Mouse (Mus musculus): ENCODE results near the gene Gon7. TPM values are rescaled to one million over a fixed set of nuclear protein-coding genes. Genes with fewer than 3 reads are reported as not detected.

The Gon7 gene
- polyA plus RNA-seq, 1 experiment from 2014 or later = 30.6 TPM

DNA sequence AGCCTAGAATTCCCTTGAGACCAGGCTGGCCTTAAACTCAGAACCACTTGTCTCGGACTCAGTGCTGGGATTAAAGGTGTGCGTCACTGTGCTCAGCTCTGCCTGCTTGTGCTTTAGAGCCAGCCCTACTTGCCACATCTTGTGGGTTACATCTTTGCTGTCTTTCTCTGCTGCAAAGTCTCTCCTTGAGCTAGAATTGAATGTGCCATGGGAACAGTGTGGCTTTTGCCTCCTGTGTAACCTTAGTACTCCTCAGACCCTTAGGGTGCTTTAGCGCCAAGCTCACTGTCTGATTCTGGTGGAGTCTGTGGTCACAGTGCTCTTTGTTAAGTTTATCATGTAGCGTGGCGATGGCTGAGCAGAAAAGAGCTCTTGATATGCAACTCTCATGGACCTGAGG lies 15.1 kb upstream of the Gon7 start:
- no peak overlapping the region for H3K4me2 ChIP-seq (ENCODE audit: low read length)
- DNase-seq (ENCODE audit: low spot score) (no peak), ATAC-seq (no peak)
- 95% methylated on average over 5 of the region's 5 CpGs for WGBS
- H3K9ac ChIP-seq (ENCODE audit: low read length) = no peak overlapping the region
- no peak overlapping the region for H3K27ac ChIP-seq (ENCODE audit: low read depth, low read length)
- H3K4me3 ChIP-seq (ENCODE audit: low read depth, low read length) = no peak overlapping the region
- H3K4me1 ChIP-seq (ENCODE audit: control insufficient read depth, insufficient read depth, low read length) = no peaks in the 10 kb centered on the region
- no peaks in the 10 kb centered on the region for H3K27me3 ChIP-seq (replicated peaks; ENCODE audit: control insufficient read depth, insufficient read depth, low read length)
- H3K9me3 ChIP-seq (replicated peaks; ENCODE audit: control insufficient read depth, low read length) = no peaks in the 10 kb centered on the region
- peaks cover 93% of the 10 kb centered on the region for H3K36me3 ChIP-seq (ENCODE audit: control insufficient read depth, insufficient read depth, low read length)

DNA sequence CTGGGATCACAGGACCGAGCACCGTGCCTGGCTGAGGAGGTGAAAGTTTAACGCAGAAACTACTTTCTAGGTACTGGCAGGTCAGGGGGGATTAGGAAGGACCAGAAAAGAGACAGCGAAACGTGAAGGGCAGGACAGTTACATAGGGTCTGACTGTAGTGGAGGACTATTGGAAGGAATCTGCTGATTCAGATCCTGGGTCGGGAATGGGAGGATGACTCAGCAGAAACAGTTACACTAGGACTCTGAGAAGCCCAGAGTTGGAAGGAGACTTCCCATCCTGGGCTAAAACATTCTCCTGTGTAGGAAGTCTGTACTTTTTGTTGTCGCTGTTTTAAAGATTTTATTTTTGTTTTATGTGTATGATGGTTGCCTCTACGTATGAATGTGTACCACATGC lies 14.0 kb upstream of the Gon7 start:
- H3K27me3 ChIP-seq (replicated peaks; ENCODE audit: control insufficient read depth, insufficient read depth, low read length) = no peaks in the 10 kb centered on the region
- no peak overlapping the region for H3K9ac ChIP-seq (ENCODE audit: low read length)
- ATAC-seq (no peak), DNase-seq (ENCODE audit: low spot score) (no peak)
- H3K4me3 ChIP-seq (ENCODE audit: low read depth, low read length) = no peak overlapping the region
- no peaks in the 10 kb centered on the region for H3K9me3 ChIP-seq (replicated peaks; ENCODE audit: control insufficient read depth, low read length)
- no peak overlapping the region for H3K4me2 ChIP-seq (ENCODE audit: low read length)
- whole genome bisulfite sequencing = 97% methylated on average over 8 of the region's 8 CpGs
- H3K36me3 ChIP-seq (ENCODE audit: control insufficient read depth, insufficient read depth, low read length) = peaks cover 92% of the 10 kb centered on the region
- no peaks in the 10 kb centered on the region for H3K4me1 ChIP-seq (ENCODE audit: control insufficient read depth, insufficient read depth, low read length)
- no peak overlapping the region for H3K27ac ChIP-seq (ENCODE audit: low read depth, low read length)

DNA sequence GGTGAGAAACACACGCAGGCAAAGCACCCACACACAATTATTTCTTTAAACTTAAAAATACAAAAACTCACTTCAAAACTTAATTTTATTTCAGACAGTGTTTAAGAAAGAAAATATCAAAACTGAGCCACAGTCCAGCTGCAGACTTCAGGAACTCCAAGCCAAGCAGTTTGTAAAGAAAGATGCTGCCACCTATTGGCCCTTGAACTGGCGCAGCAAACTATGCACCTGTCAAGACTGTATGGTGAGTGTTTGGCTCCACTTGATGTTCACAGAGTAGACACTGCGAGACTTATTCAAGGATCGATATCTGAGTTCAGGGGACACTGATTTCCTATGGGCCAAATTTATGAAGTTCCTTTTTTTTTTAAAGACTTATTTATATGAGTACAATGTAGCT lies 11.4 kb upstream of the Gon7 start:
- DNase-seq (ENCODE audit: low spot score) = no peak
- 96% methylated on average over 4 of the region's 4 CpGs for WGBS

DNA sequence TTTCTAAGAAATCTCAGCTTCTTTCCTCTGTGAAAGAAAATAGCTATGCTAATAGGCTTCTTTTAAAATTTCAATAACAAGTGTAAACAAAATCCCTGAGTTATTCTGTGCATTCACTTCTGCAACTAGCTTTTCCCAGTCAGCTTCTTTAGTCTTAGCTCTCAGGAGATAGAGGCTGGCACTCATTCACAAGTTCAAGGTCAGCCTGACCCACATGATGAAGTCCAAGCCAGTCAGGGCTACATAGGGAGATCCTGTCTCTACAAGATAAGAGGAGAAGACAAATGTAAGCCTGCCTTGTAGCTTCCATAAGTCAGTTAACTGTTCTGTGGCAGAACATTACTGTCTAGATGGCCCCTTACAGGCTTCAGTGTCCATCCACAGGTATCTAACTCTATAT lies 6.1 kb upstream of the Gon7 start:
- H3K4me3 ChIP-seq (ENCODE audit: low read depth, low read length) = no peak overlapping the region
- no peaks in the 10 kb centered on the region for H3K27me3 ChIP-seq (replicated peaks; ENCODE audit: control insufficient read depth, insufficient read depth, low read length)
- H3K36me3 ChIP-seq (ENCODE audit: control insufficient read depth, insufficient read depth, low read length) = peaks cover 51% of the 10 kb centered on the region
- H3K9me3 ChIP-seq (replicated peaks; ENCODE audit: control insufficient read depth, low read length) = no peaks in the 10 kb centered on the region
- no peak for DNase-seq (ENCODE audit: low spot score)
- no peak overlapping the region for H3K9ac ChIP-seq (ENCODE audit: low read length)
- H3K4me2 ChIP-seq (ENCODE audit: low read length) = no peak overlapping the region
- no peak overlapping the region for H3K27ac ChIP-seq (ENCODE audit: low read depth, low read length)
- peaks cover 6% of the 10 kb centered on the region for H3K4me1 ChIP-seq (ENCODE audit: control insufficient read depth, insufficient read depth, low read length)
- ATAC-seq = no peak

More for the DNA sequence above, 11.4 kb upstream of the Gon7 start:
- no peaks in the 10 kb centered on the region for H3K9me3 ChIP-seq (replicated peaks; ENCODE audit: control insufficient read depth, low read length)
- H3K9ac ChIP-seq (ENCODE audit: low read length) = no peak overlapping the region
- H3K36me3 ChIP-seq (ENCODE audit: control insufficient read depth, insufficient read depth, low read length) = peaks cover 90% of the 10 kb centered on the region
- H3K4me2 ChIP-seq (ENCODE audit: low read length) = no peak overlapping the region
- no peak overlapping the region for H3K27ac ChIP-seq (ENCODE audit: low read depth, low read length)
- no peaks in the 10 kb centered on the region for H3K27me3 ChIP-seq (replicated peaks; ENCODE audit: control insufficient read depth, insufficient read depth, low read length)
- H3K4me3 ChIP-seq (ENCODE audit: low read depth, low read length) = no peak overlapping the region
- H3K4me1 ChIP-seq (ENCODE audit: control insufficient read depth, insufficient read depth, low read length) = no peaks in the 10 kb centered on the region
- no peak for ATAC-seq

DNA sequence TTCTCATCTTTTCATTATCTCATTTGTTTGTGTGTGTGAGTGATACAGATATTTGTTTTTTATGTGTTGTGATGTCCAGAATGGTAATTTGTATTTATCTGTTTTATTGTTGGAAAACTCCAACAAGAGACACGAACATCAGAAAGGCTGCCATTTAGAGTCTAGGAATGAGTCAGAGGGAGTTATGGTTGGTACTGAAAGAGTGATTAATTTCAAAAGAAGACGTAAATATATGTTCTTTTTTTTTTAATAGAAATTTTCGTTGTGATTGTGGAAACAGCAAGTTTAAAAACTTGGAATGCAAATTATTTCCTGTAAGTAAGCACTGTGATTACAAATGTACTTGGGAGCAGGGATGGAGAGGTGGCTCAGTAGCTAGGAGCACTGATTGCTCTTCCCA lies 4.1 kb upstream of the Gon7 start:
- Histone ChIP-seq H3K36me3 (ENCODE audit: control insufficient read depth, insufficient read depth, low read length) (peaks cover 34% of the 10 kb centered on the region), H3K4me2 (ENCODE audit: low read length) (no peak overlapping the region), H3K9ac (ENCODE audit: low read length) (no peak overlapping the region), H3K27ac (ENCODE audit: low read depth, low read length) (no peak overlapping the region), H3K27me3 (replicated peaks; ENCODE audit: control insufficient read depth, insufficient read depth, low read length) (no peaks in the 10 kb centered on the region), H3K9me3 (replicated peaks; ENCODE audit: control insufficient read depth, low read length) (no peaks in the 10 kb centered on the region), H3K4me1 (ENCODE audit: control insufficient read depth, insufficient read depth, low read length) (peaks cover 9% of the 10 kb centered on the region), H3K4me3 (ENCODE audit: low read depth, low read length) (no peak overlapping the region)
- DNase-seq (ENCODE audit: low spot score) (no peak), ATAC-seq (no peak)
- whole genome bisulfite sequencing = 89% methylated on average over 3 of the region's 3 CpGs

DNA sequence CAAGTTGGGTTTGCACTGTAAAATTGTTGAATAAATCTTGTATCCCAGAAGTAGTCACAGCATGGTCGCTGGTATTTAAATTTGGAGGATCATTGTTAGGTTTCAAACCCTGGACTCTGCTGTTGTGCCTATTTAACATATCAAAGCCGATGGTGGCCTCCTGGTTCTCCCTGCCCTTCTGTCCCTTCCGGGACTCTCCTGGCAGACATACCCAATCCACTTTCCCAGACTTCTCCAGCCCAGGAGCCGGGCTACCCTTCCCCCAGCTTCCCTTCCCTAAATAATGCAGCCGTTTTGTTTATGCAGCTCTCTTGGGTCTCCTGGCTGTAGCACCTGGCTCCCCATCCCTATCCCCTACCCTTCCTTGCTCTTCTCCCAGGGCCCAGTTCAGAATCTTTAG lies 1.3 kb upstream of the Gon7 start:
- H3K4me3 ChIP-seq (ENCODE audit: low read depth, low read length) = peak overlapping the region; percentile 80
- 2% methylated on average over 5 of the region's 5 CpGs for WGBS
- H3K4me1 ChIP-seq (ENCODE audit: control insufficient read depth, insufficient read depth, low read length) = peaks cover 9% of the 10 kb centered on the region
- peaks cover 15% of the 10 kb centered on the region for H3K36me3 ChIP-seq (ENCODE audit: control insufficient read depth, insufficient read depth, low read length)
- no peaks in the 10 kb centered on the region for H3K9me3 ChIP-seq (replicated peaks; ENCODE audit: control insufficient read depth, low read length)
- peak overlapping the region; percentile 84 for H3K9ac ChIP-seq (ENCODE audit: low read length)
- peak overlapping the region; percentile 91 for H3K4me2 ChIP-seq (ENCODE audit: low read length)
- no peak overlapping the region; the same call in 1 of the 2 replicates for H3K27ac ChIP-seq (ENCODE audit: low read depth, low read length)
- ATAC-seq (no peak), DNase-seq (ENCODE audit: low spot score) (no peak)
- H3K27me3 ChIP-seq (replicated peaks; ENCODE audit: control insufficient read depth, insufficient read depth, low read length) = no peaks in the 10 kb centered on the region

DNA sequence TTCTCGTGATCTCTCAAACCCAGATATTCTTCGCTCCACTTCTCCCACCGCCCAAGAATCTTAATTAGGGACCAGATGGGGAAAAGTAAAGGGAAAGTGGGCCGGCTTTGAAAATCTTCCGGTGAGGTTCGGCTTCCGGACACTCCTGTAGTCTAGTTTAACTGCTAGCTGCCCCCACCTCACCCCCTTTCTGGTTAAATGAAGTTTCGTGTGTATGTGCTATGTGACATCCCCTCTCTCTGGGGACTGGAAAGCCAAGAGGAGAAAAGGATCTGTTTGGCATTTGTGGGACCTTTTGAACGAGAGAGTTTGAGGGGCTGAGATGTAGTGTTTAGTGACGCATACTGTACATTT lies 777 bp upstream of the Gon7 start, which contains the start of gene Gm20604:
Gm20604 (minus strand) TSS at position 270 of the 354 bp plus-strand sequence.
- peaks cover 11% of the 10 kb centered on the region for H3K36me3 ChIP-seq (ENCODE audit: control insufficient read depth, insufficient read depth, low read length)
- no peak for ATAC-seq
- no peaks in the 10 kb centered on the region for H3K9me3 ChIP-seq (replicated peaks; ENCODE audit: control insufficient read depth, low read length)
- peaks cover 9% of the 10 kb centered on the region for H3K4me1 ChIP-seq (ENCODE audit: control insufficient read depth, insufficient read depth, low read length)
- no peak for DNase-seq (ENCODE audit: low spot score)
- H3K4me2 ChIP-seq (ENCODE audit: low read length) = peak within 1 kb of the TSS; percentile 91
- H3K27ac ChIP-seq (ENCODE audit: low read depth, low read length) = peak within 1 kb of the TSS; percentile 78
- H3K4me3 ChIP-seq (ENCODE audit: low read depth, low read length) = peak within 1 kb of the TSS; percentile 80
- H3K27me3 ChIP-seq (replicated peaks; ENCODE audit: control insufficient read depth, insufficient read depth, low read length) = no peaks in the 10 kb centered on the region
- peak within 1 kb of the TSS; percentile 84 for H3K9ac ChIP-seq (ENCODE audit: low read length)
- under 1% methylated on average over 10 of the region's 10 CpGs for WGBS

DNA sequence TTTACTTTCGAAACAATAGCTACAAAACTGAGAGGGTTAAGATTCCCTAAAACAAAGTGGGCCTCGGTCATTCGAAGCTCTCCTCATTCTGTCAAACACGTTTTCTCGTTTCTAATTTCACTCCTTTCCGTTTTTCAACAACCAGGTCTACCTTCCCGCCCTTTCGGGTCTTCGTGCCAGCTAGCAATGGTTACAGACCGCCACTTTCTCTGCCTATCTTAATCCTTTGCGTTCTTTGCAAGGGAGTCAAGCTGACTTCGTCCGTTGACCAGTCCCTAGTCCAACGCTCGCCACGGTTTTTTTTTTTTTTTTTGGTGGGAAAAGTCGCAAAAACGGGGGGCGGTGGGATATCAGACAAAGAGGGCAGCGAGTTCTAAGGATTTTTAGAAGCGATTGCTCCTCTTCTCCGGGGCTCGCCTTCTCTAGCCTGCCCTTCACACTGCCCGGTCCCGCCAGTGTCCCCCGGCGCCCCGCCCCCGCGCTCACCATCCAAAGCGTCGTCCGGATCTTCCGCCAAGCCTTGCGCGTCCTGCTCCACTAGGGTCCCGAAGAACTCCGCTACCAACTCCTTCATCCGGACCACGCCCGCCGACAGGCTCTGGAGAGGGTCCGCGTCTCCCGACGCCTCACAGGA lies 431 bp downstream of the Gon7 start:
- DNase-seq (ENCODE audit: low spot score) (no peak), ATAC-seq (no peak)
- Histone ChIP-seq H3K9me3 (replicated peaks; ENCODE audit: control insufficient read depth, low read length) (no peaks in the 10 kb centered on the region), H3K4me2 (ENCODE audit: low read length) (peak overlapping the region; percentile 65), H3K4me1 (ENCODE audit: control insufficient read depth, insufficient read depth, low read length) (peaks cover 9% of the 10 kb centered on the region), H3K27me3 (replicated peaks; ENCODE audit: control insufficient read depth, insufficient read depth, low read length) (no peaks in the 10 kb centered on the region), H3K27ac (ENCODE audit: low read depth, low read length) (peak overlapping the region; percentile 78), H3K36me3 (ENCODE audit: control insufficient read depth, insufficient read depth, low read length) (peaks cover 4% of the 10 kb centered on the region), H3K4me3 (ENCODE audit: low read depth, low read length) (peak overlapping the region; percentile 80), H3K9ac (ENCODE audit: low read length) (peak overlapping the region; percentile 74)
- 2% methylated on average over 45 of the region's 46 CpGs for WGBS

DNA sequence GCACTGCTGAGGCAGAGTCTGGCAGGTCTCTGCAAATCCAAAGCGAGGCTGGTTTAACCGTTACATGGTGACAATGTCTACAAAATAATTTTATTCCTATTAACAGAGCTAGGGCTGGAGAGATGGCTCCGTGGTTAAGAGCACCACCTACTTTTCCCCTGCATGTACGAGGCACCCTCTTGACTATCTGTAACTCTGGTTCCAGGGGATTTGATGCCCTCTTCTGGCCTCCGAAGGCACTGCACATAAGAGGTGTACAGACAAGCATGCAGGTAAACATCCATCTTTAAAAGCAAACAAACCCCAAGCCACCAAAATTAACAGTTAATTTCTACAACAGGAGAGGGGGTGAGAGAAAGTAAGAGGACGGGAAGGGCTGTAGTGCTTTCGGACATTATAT lies 1.3 kb downstream of the Gon7 start:
- no peak for DNase-seq (ENCODE audit: low spot score)
- ATAC-seq = no peak
- peak overlapping the region; percentile 74; the same call in 1 of the 2 replicates for H3K9ac ChIP-seq (ENCODE audit: low read length)
- no peak overlapping the region for H3K27ac ChIP-seq (ENCODE audit: low read depth, low read length)
- H3K36me3 ChIP-seq (ENCODE audit: control insufficient read depth, insufficient read depth, low read length) = peaks cover 4% of the 10 kb centered on the region; the same call in 1 of the 2 replicates
- H3K9me3 ChIP-seq (replicated peaks; ENCODE audit: control insufficient read depth, low read length) = no peaks in the 10 kb centered on the region
- H3K4me1 ChIP-seq (ENCODE audit: control insufficient read depth, insufficient read depth, low read length) = peaks cover 9% of the 10 kb centered on the region
- WGBS = 83% methylated on average over 7 of the region's 7 CpGs
- no peaks in the 10 kb centered on the region for H3K27me3 ChIP-seq (replicated peaks; ENCODE audit: control insufficient read depth, insufficient read depth, low read length)
- peak overlapping the region; percentile 80 for H3K4me3 ChIP-seq (ENCODE audit: low read depth, low read length)
- peak overlapping the region; percentile 65 for H3K4me2 ChIP-seq (ENCODE audit: low read length)
